Mouse (Mus musculus): ENCODE data around the gene Dido1. TPM values are rescaled to one million over a fixed set of nuclear protein-coding genes. Genes with fewer than 3 reads are reported as not detected.
A peak's percentile ranks its signal among the peaks of the same experiment; 100 is the strongest.

The Dido1 gene
- total and polyA plus RNA-seq, 3 experiments = 17.8 to 35.1 (median 30.1) TPM

DNA sequence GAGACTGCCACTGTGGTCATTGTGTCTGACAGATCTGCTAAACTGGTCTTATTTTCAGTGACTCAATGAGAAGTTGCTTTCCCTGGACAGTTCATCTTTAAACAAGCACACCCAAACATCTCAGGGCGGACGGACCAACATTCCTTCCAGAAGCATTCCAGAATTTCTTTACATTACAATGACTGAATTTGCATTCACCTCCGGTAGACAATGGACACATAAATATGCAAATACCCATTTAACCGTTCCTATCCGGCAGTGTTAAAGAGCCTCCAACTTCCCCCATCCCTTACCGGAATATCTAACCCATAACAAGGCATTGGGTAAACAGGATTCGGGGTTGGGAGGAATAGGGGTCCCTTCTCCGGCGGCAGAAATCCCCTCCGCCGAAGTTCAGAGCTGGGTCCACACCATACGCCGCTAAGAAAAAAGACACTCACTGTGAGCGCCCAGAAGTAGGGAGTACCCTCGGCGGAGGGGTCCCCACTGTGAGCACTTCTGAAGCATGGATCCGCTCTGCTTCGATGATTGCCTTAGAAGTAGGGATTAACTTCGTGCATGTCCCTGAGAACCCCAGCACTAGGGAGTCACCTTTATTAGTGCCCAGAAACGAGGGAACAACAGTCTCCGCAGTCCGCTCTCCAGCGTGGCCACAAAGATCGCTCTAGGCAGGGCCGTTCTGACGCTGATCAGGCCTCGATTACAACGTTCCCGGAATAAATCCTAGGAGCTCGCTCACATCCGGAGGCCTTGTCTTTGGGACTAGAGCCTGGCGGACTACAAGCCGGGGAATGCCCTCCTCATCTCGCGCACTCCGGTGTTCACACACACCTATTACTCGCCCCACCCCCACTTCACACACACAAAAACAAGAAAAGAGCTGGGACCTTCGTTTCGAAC lies 526 bp downstream of the Dido1 start:
- Histone ChIP-seq H3K79me2 (ENCODE audit: control insufficient read depth, insufficient read depth, low read length, poor library complexity) (peaks cover 68% of the 10 kb centered on the region), H3K4me1 (ENCODE audit: control insufficient read depth in 1 of 2, insufficient read depth in 2 of 2, low read length in 2 of 2) (peaks cover 14 to 39% of the 10 kb centered on the region in 2 experiments), H3K27me3 (ENCODE audit: control insufficient read depth in 1 of 2, insufficient read depth in 2 of 2, low read length in 2 of 2) (no peaks in the 10 kb centered on the region), H3K4me3 (ENCODE audit: control insufficient read depth in 1 of 2, insufficient read depth in 1 of 2, low read depth in 2 of 2, low read length in 2 of 2) (peak overlapping the region; percentile 72 to 94), H3K9ac (ENCODE audit: control insufficient read depth, low read depth, low read length, poor library complexity, severe bottlenecking) (peak overlapping the region; percentile 81), H3K9me3 (replicated peaks; ENCODE audit: insufficient read depth, low read length) (no peaks in the 10 kb centered on the region), H3K27ac (ENCODE audit: control insufficient read depth, low read depth, low read length) (peak overlapping the region; percentile 84), H3K36me3 (ENCODE audit: control insufficient read depth in 1 of 2, insufficient read depth in 2 of 2, low read length in 2 of 2) (peaks cover 6 to 49% of the 10 kb centered on the region in 2 experiments)
- TF ChIP-seq MYC (IDR thresholded peaks at IDR 0.05; ENCODE audit: low read depth, low read length) (0 out of 2 replicates have a peak, but pooled peaks have one; percentile 47), SMC3 (IDR thresholded peaks at IDR 0.05; ENCODE audit: low read depth, low read length) (no peak), MAZ (IDR thresholded peaks at IDR 0.05; ENCODE audit: low read depth, low read length) (no peak), ZMIZ1 (IDR thresholded peaks at IDR 0.05; ENCODE audit: low read depth, low read length) (0 out of 2 replicates have a peak, but pooled peaks have one; percentile 31), ZC3H11A (IDR thresholded peaks at IDR 0.05; ENCODE audit: low read depth, low read length) (no peak), POLR2A (IDR thresholded peaks at IDR 0.05; ENCODE audit: control insufficient read depth in 1 of 2, insufficient read depth in 1 of 2, low read depth in 1 of 2, low read length in 2 of 2, poor library complexity in 1 of 2) (no peak; a peak in 1 of 4 replicates), USF1 (IDR thresholded peaks at IDR 0.05; ENCODE audit: low read depth, low read length) (no peak), BHLHE40 (IDR thresholded peaks at IDR 0.05; ENCODE audit: borderline replicate concordance, low read depth, low read length) (no peak), SIN3A (IDR thresholded peaks at IDR 0.05; ENCODE audit: low read length) (no peak; the same call in 1 of the 2 replicates), ZKSCAN1 (IDR thresholded peaks at IDR 0.05; ENCODE audit: low read depth, low read length) (no peak), ETS1 (IDR thresholded peaks at IDR 0.05; ENCODE audit: low read depth, low read length) (no peak), UBTF (IDR thresholded peaks at IDR 0.05; ENCODE audit: borderline replicate concordance, insufficient read depth, low read depth, low read length) (no peak), ELF1 (IDR thresholded peaks at IDR 0.05; ENCODE audit: low read depth, low read length) (no peak), MAX (IDR thresholded peaks at IDR 0.05; ENCODE audit: low read length) (0 out of 2 replicates have a peak, but pooled peaks have one; percentile 32), NRF1 (IDR thresholded peaks at IDR 0.05; ENCODE audit: insufficient read depth, low read depth, low read length, poor library complexity, severe bottlenecking) (no peak)
- peak; percentile 43 for DNase-seq (ENCODE audit: low read depth, low spot score)

DNA sequence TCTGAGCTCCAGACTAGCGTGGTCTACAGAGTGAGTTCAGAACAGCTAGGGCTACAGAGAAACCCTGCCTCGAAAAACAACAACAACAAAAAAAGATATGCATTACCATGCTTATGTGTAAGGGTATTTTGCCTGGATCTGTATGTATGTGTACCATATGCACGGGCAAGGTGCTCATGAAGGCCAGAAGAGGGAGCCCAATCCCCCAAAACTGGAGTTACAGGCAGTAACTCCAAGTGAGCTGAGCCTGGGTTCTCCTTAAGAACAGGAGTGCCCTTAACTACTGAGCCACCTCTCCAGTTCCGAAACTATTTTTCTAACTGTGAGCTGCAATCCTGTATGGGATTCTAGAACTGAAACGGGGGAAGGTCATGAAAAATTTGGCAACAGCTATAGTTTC lies 3.8 kb downstream of the Dido1 start:
- H3K27ac ChIP-seq (ENCODE audit: control insufficient read depth, low read depth, low read length) = 0 out of 2 replicates have a peak overlapping the region, but pooled peaks have one; percentile 9

More for the DNA sequence above, 3.8 kb downstream of the Dido1 start:
- DNase-seq (ENCODE audit: low read depth, low spot score) = peak; percentile 66
- no peak overlapping the region for H3K4me3 ChIP-seq (ENCODE audit: control insufficient read depth in 1 of 2, insufficient read depth in 1 of 2, low read depth in 2 of 2, low read length in 2 of 2)
- TF ChIP-seq SIN3A (IDR thresholded peaks at IDR 0.05; ENCODE audit: low read length) (no peak), MYC (IDR thresholded peaks at IDR 0.05; ENCODE audit: low read depth, low read length) (no peak), CHD1 (IDR thresholded peaks at IDR 0.05; ENCODE audit: low read depth, low read length) (no peak), UBTF (IDR thresholded peaks at IDR 0.05; ENCODE audit: borderline replicate concordance, insufficient read depth, low read depth, low read length) (no peak), SMC3 (IDR thresholded peaks at IDR 0.05; ENCODE audit: low read depth, low read length) (peak; percentile 36; the same call in 1 of the 2 replicates), TCF12 (IDR thresholded peaks at IDR 0.05; ENCODE audit: low read depth, low read length) (no peak), MYB (IDR thresholded peaks at IDR 0.05; ENCODE audit: low read depth, low read length) (no peak), ETS1 (IDR thresholded peaks at IDR 0.05; ENCODE audit: low read depth, low read length) (no peak), POLR2AphosphoS2 (IDR thresholded peaks at IDR 0.05; ENCODE audit: low read length) (no peak), EP300 (IDR thresholded peaks at IDR 0.05; ENCODE audit: low read depth in 1 of 2, low read length in 2 of 2) (no peak), E2F4 (IDR thresholded peaks at IDR 0.05; ENCODE audit: borderline replicate concordance, low read depth, low read length) (no peak), ZMIZ1 (IDR thresholded peaks at IDR 0.05; ENCODE audit: low read depth, low read length) (no peak), NELFE (IDR thresholded peaks at IDR 0.05; ENCODE audit: low read depth, low read length) (no peak), CTCF (IDR thresholded peaks at IDR 0.05 in 2 of 3, conservative IDR thresholded peaks at IDR 0.05 in 1 of 3; ENCODE audit: control insufficient read depth in 1 of 3, insufficient read depth in 1 of 3, low read depth in 2 of 3, low read length in 3 of 3, poor library complexity in 1 of 3, severe bottlenecking in 1 of 3) (peak; percentile 15 to 53 (median 38); a peak in 5 of 6 replicates), JUND (IDR thresholded peaks at IDR 0.05; ENCODE audit: low read depth, low read length) (no peak), RAD21 (IDR thresholded peaks at IDR 0.05; ENCODE audit: low read depth, low read length) (no peak)
- no peak overlapping the region for H3K9ac ChIP-seq (ENCODE audit: control insufficient read depth, low read depth, low read length, poor library complexity, severe bottlenecking)
- H3K4me1 ChIP-seq (ENCODE audit: control insufficient read depth in 1 of 2, insufficient read depth in 2 of 2, low read length in 2 of 2) = peaks cover 22 to 44% of the 10 kb centered on the region in 2 experiments
- no peaks in the 10 kb centered on the region for H3K9me3 ChIP-seq (replicated peaks; ENCODE audit: insufficient read depth, low read length)
- peaks cover 82% of the 10 kb centered on the region for H3K79me2 ChIP-seq (ENCODE audit: control insufficient read depth, insufficient read depth, low read length, poor library complexity)
- peaks cover 0 to 44% of the 10 kb centered on the region in 2 experiments; a peak in 2 of 4 replicates for H3K36me3 ChIP-seq (ENCODE audit: control insufficient read depth in 1 of 2, insufficient read depth in 2 of 2, low read length in 2 of 2)
- H3K27me3 ChIP-seq (ENCODE audit: control insufficient read depth in 1 of 2, insufficient read depth in 2 of 2, low read length in 2 of 2) = no peaks in the 10 kb centered on the region
